Mouse (Mus musculus): ENCODE measurements at regions not wholly inside any gene's neighbourhood (a gene's known extent, or its start where the extent isn't known, plus 50 kb on each side); places are given as distances from the start of the nearest gene placed in this dataset.

GRCm38 (mm10) chr8:34727699-34728098 is 616.2 kb upstream of the Gm10131 start:
- no peaks in the 10 kb centered on the region for H3K9me3 ChIP-seq (ENCODE audit: control insufficient read depth, low read length)
- ATAC-seq (ENCODE audit: insufficient read depth, low FRiP score, low TSS enrichment), result no peak
- no peak overlapping the region for H3K9ac ChIP-seq (ENCODE audit: low read length)
- H3K36me3 ChIP-seq (ENCODE audit: control insufficient read depth, insufficient read depth, low read length), result no peaks in the 10 kb centered on the region
- H3K27me3 ChIP-seq (ENCODE audit: control insufficient read depth, insufficient read depth, low read length), result no peaks in the 10 kb centered on the region
- H3K4me3 ChIP-seq (ENCODE audit: low read depth, low read length), result no peak overlapping the region
- H3K27ac ChIP-seq (ENCODE audit: low read depth, low read length), result no peak overlapping the region
- WGBS, result 69% methylated on average over 8 of the region's 8 CpGs
- peaks cover 4% of the 10 kb centered on the region; the same call in 1 of the 2 replicates for H3K4me1 ChIP-seq (ENCODE audit: control insufficient read depth, insufficient read depth, low read length)
- no peak for DNase-seq (ENCODE audit: low spot score)
- no peak overlapping the region for H3K4me2 ChIP-seq (ENCODE audit: low read depth)

- no peak overlapping the region for H3K4me2 ChIP-seq (ENCODE audit: low read depth)
- H3K27ac ChIP-seq (ENCODE audit: low read depth, low read length), result no peak overlapping the region
- H3K36me3 ChIP-seq (ENCODE audit: control insufficient read depth, insufficient read depth, low read length), result no peaks in the 10 kb centered on the region
- no peaks in the 10 kb centered on the region for H3K4me1 ChIP-seq (ENCODE audit: control insufficient read depth, insufficient read depth, low read length)
- no peaks in the 10 kb centered on the region for H3K27me3 ChIP-seq (ENCODE audit: control insufficient read depth, insufficient read depth, low read length)
- no peak overlapping the region for H3K4me3 ChIP-seq (ENCODE audit: low read depth, low read length)
- H3K9me3 ChIP-seq (ENCODE audit: control insufficient read depth, low read length), result no peaks in the 10 kb centered on the region
- WGBS, result 60% methylated on average over 10 of the region's 10 CpGs
- DNase-seq (ENCODE audit: low spot score) (no peak), ATAC-seq (ENCODE audit: insufficient read depth, low FRiP score, low TSS enrichment) (no peak)
- H3K9ac ChIP-seq (ENCODE audit: low read length), result no peak overlapping the region
These were observed 614.7 kb upstream of the Gm10131 start for GRCm38 (mm10) chr8:34726145-34726767.

DNA sequence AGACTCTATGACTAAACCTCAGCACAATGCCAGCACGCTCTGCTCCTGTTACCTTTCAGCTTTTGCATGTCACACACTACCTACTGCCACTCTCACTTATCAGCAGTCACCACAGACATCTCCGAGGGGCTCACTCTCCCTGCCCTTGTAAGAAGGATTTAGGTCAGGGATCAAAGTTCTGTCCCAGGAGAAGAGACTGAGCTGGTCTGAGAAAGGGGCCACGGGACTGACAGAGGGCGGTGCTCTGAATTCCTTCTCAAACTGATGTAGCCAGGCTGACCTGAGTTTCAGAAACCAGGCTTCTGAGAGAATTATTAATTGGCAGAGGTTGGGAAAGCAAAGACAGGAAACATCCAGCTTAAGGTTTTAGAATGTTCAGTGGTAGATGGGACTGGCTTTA is 614.0 kb upstream of the Gm10131 start:
- Histone ChIP-seq H3K27ac (ENCODE audit: low read depth, low read length) (no peak overlapping the region), H3K27me3 (ENCODE audit: control insufficient read depth, insufficient read depth, low read length) (no peaks in the 10 kb centered on the region), H3K4me3 (ENCODE audit: low read depth, low read length) (no peak overlapping the region), H3K4me2 (ENCODE audit: low read depth) (no peak overlapping the region), H3K36me3 (ENCODE audit: control insufficient read depth, insufficient read depth, low read length) (no peaks in the 10 kb centered on the region), H3K4me1 (ENCODE audit: control insufficient read depth, insufficient read depth, low read length) (no peaks in the 10 kb centered on the region), H3K9me3 (ENCODE audit: control insufficient read depth, low read length) (no peaks in the 10 kb centered on the region), H3K9ac (ENCODE audit: low read length) (no peak overlapping the region)
- DNase-seq (ENCODE audit: low spot score), result no peak
- WGBS, result 83% methylated on average over 4 of the region's 4 CpGs
- ATAC-seq (ENCODE audit: insufficient read depth, low FRiP score, low TSS enrichment), result no peak

DNA sequence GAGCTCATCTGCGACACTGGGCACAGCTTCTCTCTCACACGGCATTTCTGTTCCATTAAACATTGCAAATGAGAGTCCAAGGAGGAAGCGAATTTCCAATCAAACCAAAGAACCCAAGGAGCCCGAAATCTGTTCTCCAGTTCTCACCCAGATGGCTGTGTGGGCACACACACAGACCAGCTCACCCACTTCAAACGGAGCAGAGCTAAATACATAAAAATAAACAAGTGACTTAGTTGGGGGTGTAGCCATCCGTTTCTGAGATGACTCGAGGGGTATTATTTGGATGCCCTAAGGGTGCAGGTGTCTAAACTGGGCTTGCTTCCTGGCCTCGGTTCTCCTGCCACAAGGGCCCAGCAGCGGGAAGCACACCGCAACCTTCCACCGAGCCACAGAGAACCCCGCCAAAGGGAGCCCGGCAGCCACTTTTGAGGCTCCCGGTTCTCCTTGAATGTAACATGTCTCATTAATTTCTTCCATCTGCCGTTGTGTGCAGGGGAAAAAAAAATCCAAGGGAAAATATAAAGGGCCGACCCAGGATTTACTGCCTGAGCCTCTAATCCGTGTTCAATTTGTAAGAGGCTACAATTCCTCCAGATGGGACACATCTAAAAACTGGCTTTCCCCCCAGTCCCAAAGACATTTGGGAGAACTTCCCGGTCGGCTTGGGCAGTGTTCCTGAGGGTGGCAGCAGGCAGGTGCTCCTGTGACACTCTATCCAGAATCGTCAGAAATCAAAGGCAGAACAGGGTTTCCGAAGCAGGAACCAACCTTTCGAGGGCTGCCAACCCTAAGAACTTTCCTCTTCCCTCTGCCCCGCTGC is 598.6 kb upstream of the Gm10131 start:
- H3K27me3 ChIP-seq (ENCODE audit: control insufficient read depth, insufficient read depth, low read length), result no peaks in the 10 kb centered on the region
- no peaks in the 10 kb centered on the region for H3K36me3 ChIP-seq (ENCODE audit: control insufficient read depth, insufficient read depth, low read length)
- no peaks in the 10 kb centered on the region for H3K4me1 ChIP-seq (ENCODE audit: control insufficient read depth, insufficient read depth, low read length)
- H3K4me2 ChIP-seq (ENCODE audit: low read depth), result no peak overlapping the region
- no peak overlapping the region for H3K9ac ChIP-seq (ENCODE audit: low read length)
- H3K9me3 ChIP-seq (ENCODE audit: control insufficient read depth, low read length), result no peaks in the 10 kb centered on the region
- DNase-seq (ENCODE audit: low spot score) (no peak), ATAC-seq (ENCODE audit: insufficient read depth, low FRiP score, low TSS enrichment) (no peak)
- H3K4me3 ChIP-seq (ENCODE audit: low read depth, low read length), result no peak overlapping the region
- WGBS, result 85% methylated on average over 23 of the region's 23 CpGs
- H3K27ac ChIP-seq (ENCODE audit: low read depth, low read length), result no peak overlapping the region

- H3K4me2 ChIP-seq (ENCODE audit: low read depth), result no peak overlapping the region
- 74% methylated on average over 11 of the region's 11 CpGs for WGBS
- no peaks in the 10 kb centered on the region for H3K4me1 ChIP-seq (ENCODE audit: control insufficient read depth, insufficient read depth, low read length)
- no peaks in the 10 kb centered on the region for H3K9me3 ChIP-seq (ENCODE audit: control insufficient read depth, low read length)
- no peaks in the 10 kb centered on the region for H3K27me3 ChIP-seq (ENCODE audit: control insufficient read depth, insufficient read depth, low read length)
- ATAC-seq (ENCODE audit: insufficient read depth, low FRiP score, low TSS enrichment) (no peak), DNase-seq (ENCODE audit: low spot score) (no peak)
- no peak overlapping the region for H3K4me3 ChIP-seq (ENCODE audit: low read depth, low read length)
- no peak overlapping the region for H3K9ac ChIP-seq (ENCODE audit: low read length)
- no peaks in the 10 kb centered on the region for H3K36me3 ChIP-seq (ENCODE audit: control insufficient read depth, insufficient read depth, low read length)
- H3K27ac ChIP-seq (ENCODE audit: low read depth, low read length), result no peak overlapping the region
These were observed 597.8 kb upstream of the Gm10131 start for GRCm38 (mm10) chr8:34709316-34709715.

- ATAC-seq (ENCODE audit: insufficient read depth, low FRiP score, low TSS enrichment) (no peak), DNase-seq (ENCODE audit: low spot score) (no peak)
- Histone ChIP-seq H3K4me3 (ENCODE audit: low read depth, low read length) (no peak overlapping the region), H3K27me3 (ENCODE audit: control insufficient read depth, insufficient read depth, low read length) (no peaks in the 10 kb centered on the region), H3K27ac (ENCODE audit: low read depth, low read length) (no peak overlapping the region), H3K36me3 (ENCODE audit: control insufficient read depth, insufficient read depth, low read length) (no peaks in the 10 kb centered on the region), H3K4me2 (ENCODE audit: low read depth) (no peak overlapping the region), H3K9ac (ENCODE audit: low read length) (no peak overlapping the region), H3K9me3 (ENCODE audit: control insufficient read depth, low read length) (no peaks in the 10 kb centered on the region), H3K4me1 (ENCODE audit: control insufficient read depth, insufficient read depth, low read length) (0 out of 2 replicates have a peak, but pooled peaks cover 3% of the 10 kb centered on the region)
- WGBS, result 13% methylated on average over 7 of the region's 8 CpGs
These were observed 591.8 kb upstream of the Gm10131 start for GRCm38 (mm10) chr8:34703351-34703750.

GRCm38 (mm10) chr8:34702806-34703205 is 591.3 kb upstream of the Gm10131 start:
- no peak for ATAC-seq (ENCODE audit: insufficient read depth, low FRiP score, low TSS enrichment)
- DNase-seq (ENCODE audit: low spot score), result no peak
- 89% methylated on average over 2 of the region's 2 CpGs for WGBS
- no peak overlapping the region for H3K9ac ChIP-seq (ENCODE audit: low read length)
- no peaks in the 10 kb centered on the region for H3K27me3 ChIP-seq (ENCODE audit: control insufficient read depth, insufficient read depth, low read length)
- H3K4me3 ChIP-seq (ENCODE audit: low read depth, low read length), result no peak overlapping the region
- no peak overlapping the region for H3K4me2 ChIP-seq (ENCODE audit: low read depth)
- 0 out of 2 replicates have a peak, but pooled peaks cover 3% of the 10 kb centered on the region for H3K4me1 ChIP-seq (ENCODE audit: control insufficient read depth, insufficient read depth, low read length)
- no peak overlapping the region for H3K27ac ChIP-seq (ENCODE audit: low read depth, low read length)
- H3K9me3 ChIP-seq (ENCODE audit: control insufficient read depth, low read length), result no peaks in the 10 kb centered on the region
- no peaks in the 10 kb centered on the region for H3K36me3 ChIP-seq (ENCODE audit: control insufficient read depth, insufficient read depth, low read length)

DNA sequence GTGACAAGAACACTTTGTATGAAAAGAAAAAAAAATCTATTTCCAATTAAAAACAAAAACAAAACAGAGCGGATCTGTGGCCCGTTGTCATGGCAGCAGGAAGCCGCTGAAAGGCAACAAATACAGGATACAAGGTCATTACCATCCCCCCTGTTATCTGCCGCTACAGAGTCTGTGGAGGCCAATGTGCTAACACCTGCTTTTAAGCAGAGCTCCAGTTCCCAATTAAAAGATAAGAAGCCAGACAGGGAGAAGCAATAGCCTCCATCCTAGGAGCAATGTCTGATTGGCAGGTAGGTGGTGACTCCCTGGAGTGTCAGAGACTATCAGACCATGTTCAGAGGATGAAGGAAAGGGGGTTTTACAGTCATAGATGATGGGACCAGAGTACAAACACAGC is 587.5 kb upstream of the Gm10131 start:
- no peaks in the 10 kb centered on the region for H3K36me3 ChIP-seq (ENCODE audit: control insufficient read depth, insufficient read depth, low read length)
- no peaks in the 10 kb centered on the region for H3K27me3 ChIP-seq (ENCODE audit: control insufficient read depth, insufficient read depth, low read length)
- no peaks in the 10 kb centered on the region for H3K9me3 ChIP-seq (ENCODE audit: control insufficient read depth, low read length)
- DNase-seq (ENCODE audit: low spot score), result no peak
- no peak for ATAC-seq (ENCODE audit: insufficient read depth, low FRiP score, low TSS enrichment)
- 70% methylated on average over 4 of the region's 4 CpGs for WGBS
- H3K9ac ChIP-seq (ENCODE audit: low read length), result no peak overlapping the region
- H3K4me2 ChIP-seq (ENCODE audit: low read depth), result no peak overlapping the region
- H3K4me3 ChIP-seq (ENCODE audit: low read depth, low read length), result no peak overlapping the region
- no peak overlapping the region for H3K27ac ChIP-seq (ENCODE audit: low read depth, low read length)
- H3K4me1 ChIP-seq (ENCODE audit: control insufficient read depth, insufficient read depth, low read length), result 0 out of 2 replicates have a peak, but pooled peaks cover 3% of the 10 kb centered on the region

DNA sequence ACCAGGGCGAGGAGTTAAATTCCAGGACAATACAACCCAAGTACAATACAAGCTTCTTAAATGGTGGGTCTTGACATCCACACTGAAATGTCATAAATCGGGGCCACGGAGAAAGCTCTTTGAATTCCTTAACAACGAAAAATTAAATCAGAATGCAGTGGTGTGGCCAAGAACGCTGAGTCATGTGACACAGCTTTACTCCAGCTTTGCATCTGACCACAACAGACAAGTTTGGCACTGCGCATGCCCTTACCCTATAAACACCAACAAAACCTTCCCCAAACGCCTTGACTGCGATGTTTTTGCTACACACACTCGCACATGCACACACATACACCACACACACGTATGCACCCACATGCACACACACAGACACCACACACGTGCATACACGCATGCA is 584.8 kb upstream of the Gm10131 start:
- H3K27me3 ChIP-seq (ENCODE audit: control insufficient read depth, insufficient read depth, low read length), result no peaks in the 10 kb centered on the region
- 0 out of 2 replicates have a peak, but pooled peaks cover 3% of the 10 kb centered on the region for H3K4me1 ChIP-seq (ENCODE audit: control insufficient read depth, insufficient read depth, low read length)
- H3K9ac ChIP-seq (ENCODE audit: low read length), result no peak overlapping the region
- H3K4me3 ChIP-seq (ENCODE audit: low read depth, low read length), result no peak overlapping the region
- WGBS, result 91% methylated on average over 12 of the region's 12 CpGs
- no peak overlapping the region for H3K4me2 ChIP-seq (ENCODE audit: low read depth)
- H3K9me3 ChIP-seq (ENCODE audit: control insufficient read depth, low read length), result no peaks in the 10 kb centered on the region
- H3K27ac ChIP-seq (ENCODE audit: low read depth, low read length), result no peak overlapping the region
- ATAC-seq (ENCODE audit: insufficient read depth, low FRiP score, low TSS enrichment), result no peak
- no peaks in the 10 kb centered on the region for H3K36me3 ChIP-seq (ENCODE audit: control insufficient read depth, insufficient read depth, low read length)
- no peak for DNase-seq (ENCODE audit: low spot score)

All from neural tube, embryonic 11.5 days (tissue).